Mouse (Mus musculus): ENCODE results near the gene Sp9. TPM values are rescaled to one million over a fixed set of nuclear protein-coding genes. Genes with fewer than 3 reads are reported as not detected.

The Sp9 gene
- polyA plus RNA-seq, 1 experiment from 2014 or later, result not detected

GRCm38 (mm10) chr2:73278131-73278854, 6.6 kb downstream of the Sp9 start:
- peaks cover 65% of the 10 kb centered on the region for H3K27me3 ChIP-seq (ENCODE audit: control insufficient read depth, insufficient read depth, low read length)
- H3K4me2 ChIP-seq (ENCODE audit: low read depth, low read length), result peak overlapping the region; percentile 29; the same call in 1 of the 2 replicates
- peak overlapping the region; percentile 12 for H3K4me3 ChIP-seq (replicated peaks; ENCODE audit: low read length)
- peaks cover 15% of the 10 kb centered on the region for H3K4me1 ChIP-seq (ENCODE audit: control insufficient read depth, insufficient read depth, low read length)
- H3K9me3 ChIP-seq (replicated peaks; ENCODE audit: control insufficient read depth, low read length), result no peaks in the 10 kb centered on the region
- no peaks in the 10 kb centered on the region for H3K36me3 ChIP-seq (ENCODE audit: control insufficient read depth, insufficient read depth, low read length)
- H3K27ac ChIP-seq (ENCODE audit: low read length), result no peak overlapping the region
- ATAC-seq (ENCODE audit: insufficient read depth, low FRiP score), result peak; percentile 73; the same call in 1 of the 2 replicates
- no peak overlapping the region for H3K9ac ChIP-seq (ENCODE audit: low read length)
- 2% methylated on average over 20 of the region's 20 CpGs for WGBS

GRCm38 (mm10) chr2:73278869-73279268, 7.1 kb downstream of the Sp9 start:
- Histone ChIP-seq H3K4me3 (replicated peaks; ENCODE audit: low read length) (peak overlapping the region; percentile 12), H3K4me1 (ENCODE audit: control insufficient read depth, insufficient read depth, low read length) (peaks cover 10% of the 10 kb centered on the region), H3K9ac (ENCODE audit: low read length) (no peak overlapping the region; the same call in 1 of the 2 replicates), H3K9me3 (replicated peaks; ENCODE audit: control insufficient read depth, low read length) (no peaks in the 10 kb centered on the region), H3K27ac (ENCODE audit: low read length) (no peak overlapping the region), H3K27me3 (ENCODE audit: control insufficient read depth, insufficient read depth, low read length) (peaks cover 59% of the 10 kb centered on the region), H3K36me3 (ENCODE audit: control insufficient read depth, insufficient read depth, low read length) (no peaks in the 10 kb centered on the region), H3K4me2 (ENCODE audit: low read depth, low read length) (peak overlapping the region; percentile 29; the same call in 1 of the 2 replicates)
- WGBS, result 1% methylated on average over 17 of the region's 17 CpGs
- no peak; the same call in 1 of the 2 replicates for ATAC-seq (ENCODE audit: insufficient read depth, low FRiP score)

GRCm38 (mm10) chr2:73279271-73280038, 7.7 kb downstream of the Sp9 start:
- peak overlapping the region; percentile 12 for H3K4me3 ChIP-seq (replicated peaks; ENCODE audit: low read length)
- 1% methylated on average over 31 of the region's 31 CpGs for WGBS
- H3K9me3 ChIP-seq (replicated peaks; ENCODE audit: control insufficient read depth, low read length), result no peaks in the 10 kb centered on the region
- no peak overlapping the region for H3K9ac ChIP-seq (ENCODE audit: low read length)
- H3K27me3 ChIP-seq (ENCODE audit: control insufficient read depth, insufficient read depth, low read length), result peaks cover 54% of the 10 kb centered on the region
- no peaks in the 10 kb centered on the region for H3K36me3 ChIP-seq (ENCODE audit: control insufficient read depth, insufficient read depth, low read length)
- peak overlapping the region; percentile 29; the same call in 1 of the 2 replicates for H3K4me2 ChIP-seq (ENCODE audit: low read depth, low read length)
- H3K27ac ChIP-seq (ENCODE audit: low read length), result no peak overlapping the region
- no peak for ATAC-seq (ENCODE audit: insufficient read depth, low FRiP score)
- H3K4me1 ChIP-seq (ENCODE audit: control insufficient read depth, insufficient read depth, low read length), result peaks cover 4% of the 10 kb centered on the region; the same call in 1 of the 2 replicates

- 0 out of 2 replicates have a peak, but pooled peaks cover 3% of the 10 kb centered on the region for H3K4me1 ChIP-seq (ENCODE audit: control insufficient read depth, insufficient read depth, low read length)
- no peak for ATAC-seq (ENCODE audit: insufficient read depth, low FRiP score)
- H3K9me3 ChIP-seq (replicated peaks; ENCODE audit: control insufficient read depth, low read length), result no peaks in the 10 kb centered on the region
- peaks cover 51% of the 10 kb centered on the region for H3K27me3 ChIP-seq (ENCODE audit: control insufficient read depth, insufficient read depth, low read length)
- 4% methylated on average over 33 of the region's 33 CpGs for WGBS
- H3K4me2 ChIP-seq (ENCODE audit: low read depth, low read length), result no peak overlapping the region
- H3K9ac ChIP-seq (ENCODE audit: low read length), result no peak overlapping the region
- H3K4me3 ChIP-seq (replicated peaks; ENCODE audit: low read length), result peak overlapping the region; percentile 8; the same call in 1 of the 2 replicates
- no peak overlapping the region for H3K27ac ChIP-seq (ENCODE audit: low read length)
- no peaks in the 10 kb centered on the region for H3K36me3 ChIP-seq (ENCODE audit: control insufficient read depth, insufficient read depth, low read length)
Measured at GRCm38 (mm10) chr2:73280356-73281047, 8.8 kb downstream of the Sp9 start.

- no peak overlapping the region for H3K4me2 ChIP-seq (ENCODE audit: low read depth, low read length)
- 21% methylated on average over 22 of the region's 22 CpGs for WGBS
- ATAC-seq (ENCODE audit: insufficient read depth, low FRiP score), result no peak
- H3K27me3 ChIP-seq (ENCODE audit: control insufficient read depth, insufficient read depth, low read length), result peaks cover 49% of the 10 kb centered on the region
- H3K4me3 ChIP-seq (replicated peaks; ENCODE audit: low read length), result peak overlapping the region; percentile 8; the same call in 1 of the 2 replicates
- H3K9me3 ChIP-seq (replicated peaks; ENCODE audit: control insufficient read depth, low read length), result no peaks in the 10 kb centered on the region
- 0 out of 2 replicates have a peak, but pooled peaks cover 3% of the 10 kb centered on the region for H3K4me1 ChIP-seq (ENCODE audit: control insufficient read depth, insufficient read depth, low read length)
- H3K36me3 ChIP-seq (ENCODE audit: control insufficient read depth, insufficient read depth, low read length), result no peaks in the 10 kb centered on the region
- H3K27ac ChIP-seq (ENCODE audit: low read length), result no peak overlapping the region
- H3K9ac ChIP-seq (ENCODE audit: low read length), result no peak overlapping the region
Measured at GRCm38 (mm10) chr2:73281048-73281661, 9.4 kb downstream of the Sp9 start.

- H3K4me3 ChIP-seq (replicated peaks; ENCODE audit: low read length), result no peak overlapping the region
- peaks cover 45% of the 10 kb centered on the region for H3K27me3 ChIP-seq (ENCODE audit: control insufficient read depth, insufficient read depth, low read length)
- H3K9me3 ChIP-seq (replicated peaks; ENCODE audit: control insufficient read depth, low read length), result no peaks in the 10 kb centered on the region
- WGBS, result 24% methylated on average over 7 of the region's 7 CpGs
- 0 out of 2 replicates have a peak, but pooled peaks cover 3% of the 10 kb centered on the region for H3K4me1 ChIP-seq (ENCODE audit: control insufficient read depth, insufficient read depth, low read length)
- no peak overlapping the region for H3K27ac ChIP-seq (ENCODE audit: low read length)
- no peak overlapping the region for H3K9ac ChIP-seq (ENCODE audit: low read length)
- H3K4me2 ChIP-seq (ENCODE audit: low read depth, low read length), result no peak overlapping the region
- H3K36me3 ChIP-seq (ENCODE audit: control insufficient read depth, insufficient read depth, low read length), result no peaks in the 10 kb centered on the region
- ATAC-seq (ENCODE audit: insufficient read depth, low FRiP score), result no peak
Measured at GRCm38 (mm10) chr2:73281707-73282106, 10.0 kb downstream of the Sp9 start.

GRCm38 (mm10) chr2:73285630-73286029, 13.9 kb downstream of the Sp9 start:
- 12% methylated on average over 2 of the region's 2 CpGs for WGBS
- H3K9me3 ChIP-seq (replicated peaks; ENCODE audit: control insufficient read depth, low read length), result no peaks in the 10 kb centered on the region
- H3K4me3 ChIP-seq (replicated peaks; ENCODE audit: low read length), result no peak overlapping the region
- no peaks in the 10 kb centered on the region for H3K36me3 ChIP-seq (ENCODE audit: control insufficient read depth, insufficient read depth, low read length)
- H3K27me3 ChIP-seq (ENCODE audit: control insufficient read depth, insufficient read depth, low read length), result peaks cover 16% of the 10 kb centered on the region
- no peak for ATAC-seq (ENCODE audit: insufficient read depth, low FRiP score)
- H3K9ac ChIP-seq (ENCODE audit: low read length), result no peak overlapping the region
- 0 out of 2 replicates have a peak, but pooled peaks cover 2% of the 10 kb centered on the region for H3K4me1 ChIP-seq (ENCODE audit: control insufficient read depth, insufficient read depth, low read length)
- H3K4me2 ChIP-seq (ENCODE audit: low read depth, low read length), result no peak overlapping the region
- H3K27ac ChIP-seq (ENCODE audit: low read length), result no peak overlapping the region

GRCm38 (mm10) chr2:73291130-73291529, 19.4 kb downstream of the Sp9 start:
- ATAC-seq (ENCODE audit: insufficient read depth, low FRiP score), result no peak
- WGBS, result 77% methylated on average over 4 of the region's 4 CpGs
- no peak overlapping the region for H3K27ac ChIP-seq (ENCODE audit: low read length)
- no peaks in the 10 kb centered on the region for H3K4me1 ChIP-seq (ENCODE audit: control insufficient read depth, insufficient read depth, low read length)
- H3K9ac ChIP-seq (ENCODE audit: low read length), result no peak overlapping the region
- H3K9me3 ChIP-seq (replicated peaks; ENCODE audit: control insufficient read depth, low read length), result no peaks in the 10 kb centered on the region
- H3K4me3 ChIP-seq (replicated peaks; ENCODE audit: low read length), result no peak overlapping the region
- no peaks in the 10 kb centered on the region for H3K27me3 ChIP-seq (ENCODE audit: control insufficient read depth, insufficient read depth, low read length)
- no peak overlapping the region for H3K4me2 ChIP-seq (ENCODE audit: low read depth, low read length)
- no peaks in the 10 kb centered on the region for H3K36me3 ChIP-seq (ENCODE audit: control insufficient read depth, insufficient read depth, low read length)

Data from stomach, embryonic 16.5 days (tissue).